Mouse (Mus musculus): ENCODE measurements at regions not wholly inside any gene's neighbourhood (a gene's known extent, or its start where the extent isn't known, plus 50 kb on each side); places are given as distances from the start of the nearest gene placed in this dataset.

GRCm38 (mm10) chr1:128779586-128780158, 187.6 kb upstream of the Cxcr4 start:
- TF ChIP-seq POLR2A (IDR thresholded peaks at IDR 0.05; ENCODE audit: control insufficient read depth, low read depth, low read length), result no peak
- TF ChIP-seq CTCF (IDR thresholded peaks at IDR 0.05; ENCODE audit: control insufficient read depth, insufficient read depth, insufficient replicate concordance, low read depth, low read length), result no peak
